Mouse (Mus musculus) kidney, embryonic 16.5 days (tissue): ENCODE data around the gene Ssh3. TPM values are rescaled to one million over a fixed set of nuclear protein-coding genes. Genes with fewer than 3 reads are reported as not detected.

Experiments
- ATAC-seq: fragments of 200-750 bp; cut with Nextera tagmentation; 2 replicates; pipeline ENCODE4 v1.8.0; 2017; ENCODE audit warnings: moderate TSS enrichment; ENCODE audit not compliant: low FRiP score, low TSS enrichment
- H3K27ac ChIP-seq: fragments of 300-500 bp; sonication (generic); 2 replicates; pipeline ENCODE4 v1.5.1; 2014; ENCODE audit warnings: low read length
- H3K27me3 ChIP-seq: fragments of 300-500 bp; sonication (generic); 2 replicates; pipeline ENCODE4 v1.6.1; 2014; ENCODE audit warnings: low read length, control low read depth, mixed read lengths; ENCODE audit not compliant: insufficient read depth
- H3K36me3 ChIP-seq: fragments of 300-500 bp; sonication (generic); 2 replicates; pipeline ENCODE4 v1.6.1; 2014; ENCODE audit warnings: low read length, control low read depth, mixed read lengths; ENCODE audit not compliant: insufficient read depth
- H3K4me1 ChIP-seq: fragments of 300-500 bp; sonication (generic); 2 replicates; pipeline ENCODE4 v1.6.1; 2014; ENCODE audit warnings: low read length, control low read depth, mixed read lengths; ENCODE audit not compliant: insufficient read depth
- H3K4me2 ChIP-seq: fragments of 300-500 bp; sonication (generic); replicated peaks from 2 replicates; pipeline ENCODE4 v1.6.1; 2014; ENCODE audit warnings: low read depth, low read length
- H3K4me3 ChIP-seq: fragments of 300-500 bp; sonication (generic); 2 replicates; pipeline ENCODE4 v1.5.1; 2014; ENCODE audit warnings: mild to moderate bottlenecking, low read length
- H3K9ac ChIP-seq: fragments of 300-500 bp; sonication (generic); replicated peaks from 2 replicates; pipeline ENCODE4 v1.6.1; 2014; ENCODE audit warnings: low read length
- H3K9me3 ChIP-seq: fragments of 300-500 bp; sonication (generic); 2 replicates; pipeline ENCODE4 v1.6.1; 2016; ENCODE audit warnings: low read length, control low read depth
- WGBS: fragments of 180-500 bp; shearing (Covaris S2); extraction: QIAGEN DNeasy Blood & Tissue Kit; methylation state at CpG from one replicate; pipeline ENCODE4 v1.1.7; 2014; 5-methylcytosine and 5-hydroxymethylcytosine counted together
- polyA plus RNA-seq: library from polyadenylated mRNA; unstranded; fragments of >200 nt; fragmentation: Nextera tagmentation; extraction: Ambion mirVana; gene quantifications from 2 replicates; pipeline ENCODE4 v1.2.1, GENCODE M21; 2015

Ssh3 gene
- polyA plus RNA-seq, 1 experiment from 2014 or later = 22.9 TPM

- H3K9me3 ChIP-seq = no peaks in the 10 kb centered on the region
- peak within 1 kb of the TSS; percentile 75 for H3K9ac ChIP-seq
- no peaks in the 10 kb centered on the region for H3K27me3 ChIP-seq
- no peaks in the 10 kb centered on the region for H3K36me3 ChIP-seq
- ATAC-seq = peak; percentile 83
- peak within 1 kb of the TSS; percentile 85 for H3K4me2 ChIP-seq
- 10% methylated on average over 26 of the region's 26 CpGs for WGBS
- peak within 1 kb of the TSS; percentile 54 for H3K4me3 ChIP-seq
- H3K27ac ChIP-seq = peak within 1 kb of the TSS; percentile 93
- H3K4me1 ChIP-seq = peaks cover 34% of the 10 kb centered on the region
Measured at GRCm38 (mm10) chr19:4231253-4232185, 37.5 kb downstream of the Ssh3 start, which contains the start of gene Pold4. Gene Pold4, plus strand, starts transcription at chr19:4231899.

GRCm38 (mm10) chr19:4230415-4230814, 38.6 kb downstream of the Ssh3 start:
- Histone ChIP-seq H3K9ac (0 out of 2 replicates have a peak overlapping the region, but pooled peaks have one; percentile 47), H3K4me3 (no peak overlapping the region), H3K27ac (peak overlapping the region; percentile 35; the same call in 1 of the 2 replicates), H3K4me2 (no peak overlapping the region), H3K27me3 (no peaks in the 10 kb centered on the region), H3K9me3 (no peaks in the 10 kb centered on the region), H3K4me1 (peaks cover 34% of the 10 kb centered on the region), H3K36me3 (no peaks in the 10 kb centered on the region)
- 40% methylated on average over 8 of the region's 8 CpGs for WGBS
- ATAC-seq = no peak

- Histone ChIP-seq H3K9ac (peak overlapping the region; percentile 47; the same call in 1 of the 2 replicates), H3K27ac (peak overlapping the region; percentile 35; the same call in 1 of the 2 replicates), H3K4me1 (peaks cover 34% of the 10 kb centered on the region), H3K4me2 (no peak overlapping the region), H3K4me3 (no peak overlapping the region), H3K27me3 (no peaks in the 10 kb centered on the region), H3K36me3 (no peaks in the 10 kb centered on the region), H3K9me3 (no peaks in the 10 kb centered on the region)
- 15% methylated on average over 6 of the region's 9 CpGs for WGBS
- peak; percentile 35; the same call in 1 of the 2 replicates for ATAC-seq
Measured at GRCm38 (mm10) chr19:4229451-4230076, 39.4 kb downstream of the Ssh3 start.

- Histone ChIP-seq H3K36me3 (no peaks in the 10 kb centered on the region), H3K9me3 (no peaks in the 10 kb centered on the region), H3K27me3 (no peaks in the 10 kb centered on the region), H3K4me2 (no peak overlapping the region), H3K4me3 (no peak overlapping the region), H3K27ac (no peak overlapping the region), H3K4me1 (peaks cover 34% of the 10 kb centered on the region), H3K9ac (no peak overlapping the region)
- ATAC-seq = no peak
- 76% methylated on average over 4 of the region's 4 CpGs for WGBS
Measured at GRCm38 (mm10) chr19:4228891-4229290, 40.1 kb downstream of the Ssh3 start.

GRCm38 (mm10) chr19:4227894-4228678, 40.9 kb downstream of the Ssh3 start:
- Histone ChIP-seq H3K4me2 (no peak overlapping the region), H3K9me3 (no peaks in the 10 kb centered on the region), H3K36me3 (no peaks in the 10 kb centered on the region), H3K9ac (peak overlapping the region; percentile 22; the same call in 1 of the 2 replicates), H3K27ac (no peak overlapping the region), H3K4me1 (peaks cover 34% of the 10 kb centered on the region), H3K27me3 (no peaks in the 10 kb centered on the region), H3K4me3 (no peak overlapping the region)
- ATAC-seq = peak; percentile 36
- WGBS = 16% methylated on average over 8 of the region's 8 CpGs

- no peak for ATAC-seq
- Histone ChIP-seq H3K4me1 (peaks cover 38% of the 10 kb centered on the region), H3K4me3 (no peak overlapping the region), H3K9ac (no peak overlapping the region), H3K36me3 (no peaks in the 10 kb centered on the region), H3K9me3 (no peaks in the 10 kb centered on the region), H3K4me2 (no peak overlapping the region), H3K27me3 (no peaks in the 10 kb centered on the region), H3K27ac (no peak overlapping the region)
- WGBS = 68% methylated on average over 5 of the region's 5 CpGs
Measured at GRCm38 (mm10) chr19:4227446-4227845, 41.5 kb downstream of the Ssh3 start.

GRCm38 (mm10) chr19:4226779-4227178, 42.2 kb downstream of the Ssh3 start:
- WGBS = 85% methylated on average over 7 of the region's 7 CpGs
- Histone ChIP-seq H3K4me2 (no peak overlapping the region), H3K9ac (no peak overlapping the region), H3K27ac (no peak overlapping the region), H3K4me1 (peaks cover 41% of the 10 kb centered on the region), H3K4me3 (no peak overlapping the region), H3K36me3 (no peaks in the 10 kb centered on the region), H3K9me3 (no peaks in the 10 kb centered on the region), H3K27me3 (no peaks in the 10 kb centered on the region)
- no peak for ATAC-seq

- peak; percentile 47 for ATAC-seq
- Histone ChIP-seq H3K27me3 (no peaks in the 10 kb centered on the region), H3K9ac (no peak overlapping the region), H3K27ac (peak overlapping the region; percentile 87; the same call in 1 of the 2 replicates), H3K9me3 (no peaks in the 10 kb centered on the region), H3K4me1 (peaks cover 43% of the 10 kb centered on the region), H3K4me2 (no peak overlapping the region), H3K4me3 (no peak overlapping the region), H3K36me3 (no peaks in the 10 kb centered on the region)
- WGBS = 39% methylated on average over 11 of the region's 11 CpGs
Measured at GRCm38 (mm10) chr19:4222165-4222564, 46.8 kb downstream of the Ssh3 start.

GRCm38 (mm10) chr19:4220957-4221743, 47.8 kb downstream of the Ssh3 start:
- 16% methylated on average over 14 of the region's 14 CpGs for whole genome bisulfite sequencing
- Histone ChIP-seq H3K4me3 (no peak overlapping the region; the same call in 1 of the 2 replicates), H3K4me1 (peaks cover 53% of the 10 kb centered on the region), H3K9ac (peak overlapping the region; percentile 52), H3K27me3 (no peaks in the 10 kb centered on the region), H3K36me3 (no peaks in the 10 kb centered on the region), H3K27ac (peak overlapping the region; percentile 87), H3K9me3 (no peaks in the 10 kb centered on the region), H3K4me2 (peak overlapping the region; percentile 31)
- peak; percentile 37 for ATAC-seq
